Mouse (Mus musculus): ENCODE results near the gene Lrp1. TPM values are rescaled to one million over a fixed set of nuclear protein-coding genes. Genes with fewer than 3 reads are reported as not detected.

The Lrp1 gene
- total and polyA plus RNA-seq, 3 experiments: 0.39 to 0.42 TPM; not detected in 1

DNA sequence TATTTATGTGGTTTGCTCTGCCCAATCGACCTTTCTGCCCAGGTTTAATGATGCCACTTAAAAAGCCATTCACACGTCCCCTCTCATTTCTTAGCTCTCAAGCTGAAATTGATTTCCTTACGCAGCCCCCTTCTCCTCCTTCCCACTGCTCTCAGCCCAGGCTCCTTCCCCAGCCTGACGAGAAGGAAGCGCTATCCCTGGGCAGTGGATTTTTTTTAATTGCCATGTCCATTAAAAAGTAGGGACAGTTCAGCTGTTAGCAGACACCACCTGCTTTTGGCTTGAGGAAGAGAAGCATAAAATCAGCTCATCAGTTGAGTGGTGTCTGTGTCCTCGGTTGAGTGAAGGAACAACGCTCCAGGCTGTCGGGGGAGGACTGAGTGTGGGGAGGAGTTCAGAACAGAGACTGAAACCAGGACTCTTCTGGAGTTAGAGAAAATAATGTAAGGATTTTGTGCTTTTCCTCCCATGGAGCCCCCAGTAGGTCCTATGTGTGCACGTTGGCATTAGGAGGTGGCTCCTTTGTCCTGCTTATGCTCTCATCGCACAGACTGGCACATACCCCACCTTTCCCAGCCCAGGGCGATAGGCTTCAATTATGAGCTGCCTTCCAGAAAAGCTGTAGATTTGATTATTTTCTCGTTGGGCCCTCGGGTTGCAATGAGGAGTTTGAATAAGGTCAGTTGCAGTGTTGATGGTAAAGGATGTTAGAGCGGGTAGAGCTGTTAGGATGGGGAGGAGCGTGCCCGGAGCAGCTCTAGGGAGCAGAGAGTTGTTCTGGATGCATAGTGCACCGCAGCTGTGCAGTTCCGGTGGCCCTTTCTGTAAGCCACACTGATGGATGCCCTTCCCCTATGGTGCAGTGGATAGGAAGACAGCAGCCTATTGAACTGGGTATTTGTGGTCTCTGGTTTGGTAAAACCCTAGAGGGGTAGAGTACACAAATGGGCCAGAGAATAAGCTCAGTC lies 130.5 kb downstream of the Lrp1 start:
- TF ChIP-seq ELF1 (IDR thresholded peaks at IDR 0.05; ENCODE audit: low read depth, low read length): no peak
- TF ChIP-seq CHD2 (IDR thresholded peaks at IDR 0.05; ENCODE audit: low read length): no peak
- no peaks in the 10 kb centered on the region for H3K9me3 ChIP-seq (replicated peaks; ENCODE audit: insufficient read depth, low read length)
- no peaks in the 10 kb centered on the region for H3K79me2 ChIP-seq (ENCODE audit: control insufficient read depth, insufficient read depth, low read length, poor library complexity)

DNA sequence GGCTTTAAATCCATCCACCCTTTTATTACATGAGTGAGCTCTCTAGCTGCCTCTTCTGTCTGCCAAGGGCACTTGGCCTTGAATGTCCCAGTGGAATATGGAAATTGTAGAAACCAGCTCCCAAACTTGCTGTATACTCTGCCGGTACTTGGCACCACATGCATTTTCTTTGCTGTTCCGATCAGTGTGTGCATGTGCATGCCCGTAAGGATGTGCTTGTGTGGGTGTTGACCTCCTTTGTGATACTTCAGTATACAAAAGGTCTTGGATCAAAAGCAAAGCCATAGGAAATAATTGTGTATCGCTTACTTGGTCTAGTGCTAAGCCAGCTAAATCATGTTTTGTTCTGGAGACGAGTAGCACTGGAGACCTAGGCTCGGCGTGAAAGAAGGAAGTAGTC lies 132.1 kb downstream of the Lrp1 start:
- DNase-seq (ENCODE audit: low read depth, low spot score): no peak
- H3K79me2 ChIP-seq (ENCODE audit: control insufficient read depth, insufficient read depth, low read length, poor library complexity): no peaks in the 10 kb centered on the region
- TF ChIP-seq ETS1 (IDR thresholded peaks at IDR 0.05; ENCODE audit: low read depth, low read length) (no peak), E2F4 (IDR thresholded peaks at IDR 0.05; ENCODE audit: borderline replicate concordance, low read depth, low read length) (no peak), UBTF (IDR thresholded peaks at IDR 0.05; ENCODE audit: borderline replicate concordance, insufficient read depth, low read depth, low read length) (no peak), BHLHE40 (IDR thresholded peaks at IDR 0.05; ENCODE audit: borderline replicate concordance, low read depth, low read length) (no peak), SMC3 (IDR thresholded peaks at IDR 0.05; ENCODE audit: low read depth, low read length) (no peak), MAZ (IDR thresholded peaks at IDR 0.05; ENCODE audit: low read depth, low read length) (no peak), MEF2A (IDR thresholded peaks at IDR 0.05; ENCODE audit: extremely low read depth, insufficient replicate concordance, low read depth, low read length, poor library complexity, severe bottlenecking) (no peak), ZNF384 (IDR thresholded peaks at IDR 0.05; ENCODE audit: low read depth, low read length) (no peak), USF2 (IDR thresholded peaks at IDR 0.05; ENCODE audit: borderline replicate concordance in 1 of 2, insufficient read depth in 1 of 2, low read depth in 1 of 2, low read length in 2 of 2) (no peak), MYB (IDR thresholded peaks at IDR 0.05; ENCODE audit: low read depth, low read length) (no peak)
- peaks cover 0 to 5% of the 10 kb centered on the region in 2 experiments; a peak in 2 of 4 replicates for H3K36me3 ChIP-seq (ENCODE audit: control insufficient read depth in 1 of 2, insufficient read depth in 2 of 2, low read length in 2 of 2)
- H3K9me3 ChIP-seq (replicated peaks; ENCODE audit: insufficient read depth, low read length): no peaks in the 10 kb centered on the region
- no peak overlapping the region for H3K9ac ChIP-seq (ENCODE audit: control insufficient read depth, low read depth, low read length, poor library complexity, severe bottlenecking)
- H3K4me3 ChIP-seq (ENCODE audit: control insufficient read depth in 1 of 2, insufficient read depth in 1 of 2, low read depth in 2 of 2, low read length in 2 of 2): no peak overlapping the region
- H3K4me1 ChIP-seq (ENCODE audit: control insufficient read depth in 1 of 2, insufficient read depth in 2 of 2, low read length in 2 of 2): no peaks in the 10 kb centered on the region
- H3K27ac ChIP-seq (ENCODE audit: control insufficient read depth, low read depth, low read length): no peak overlapping the region
- no peaks in the 10 kb centered on the region for H3K27me3 ChIP-seq (ENCODE audit: control insufficient read depth in 1 of 2, insufficient read depth in 2 of 2, low read length in 2 of 2)

More for the DNA sequence above, 130.5 kb downstream of the Lrp1 start:
- H3K27me3 ChIP-seq (ENCODE audit: control insufficient read depth in 1 of 2, insufficient read depth in 2 of 2, low read length in 2 of 2): no peaks in the 10 kb centered on the region
- H3K4me3 ChIP-seq (ENCODE audit: control insufficient read depth in 1 of 2, insufficient read depth in 1 of 2, low read depth in 2 of 2, low read length in 2 of 2): no peak overlapping the region
- H3K27ac ChIP-seq (ENCODE audit: control insufficient read depth, low read depth, low read length): no peak overlapping the region
- no peak for DNase-seq (ENCODE audit: low read depth, low spot score)
- peaks cover 0 to 5% of the 10 kb centered on the region in 2 experiments; a peak in 2 of 4 replicates for H3K36me3 ChIP-seq (ENCODE audit: control insufficient read depth in 1 of 2, insufficient read depth in 2 of 2, low read length in 2 of 2)
- H3K9ac ChIP-seq (ENCODE audit: control insufficient read depth, low read depth, low read length, poor library complexity, severe bottlenecking): no peak overlapping the region
- H3K4me1 ChIP-seq (ENCODE audit: control insufficient read depth in 1 of 2, insufficient read depth in 2 of 2, low read length in 2 of 2): no peaks in the 10 kb centered on the region

Other genes with a start within 250 kb of the Lrp1 start
- 8.0 and 8.2 TPM in 2 replicates for gene R3hdm2, start 240.8 kb downstream of the Lrp1 start, total RNA-seq (2012; rRNA removed)
- gene R3hdm2, start 240.8 kb downstream of the Lrp1 start, polyA plus RNA-seq (2012; ENCODE audit: insufficient read depth in 1 of 2, insufficient read length in 2 of 2, low read depth in 1 of 2, low replicate concordance in 2 of 2, missing spikeins in 1 of 2): 10 to 100 TPM in 1 of 2 experiments, not detected in 1; 60.6 TPM
- not detected in 2 replicates for gene Stac3, start 119.5 kb downstream of the Lrp1 start, total RNA-seq (2012; rRNA removed)
- gene Stac3, start 119.5 kb downstream of the Lrp1 start, polyA plus RNA-seq (2012; ENCODE audit: insufficient read depth in 1 of 2, insufficient read length in 2 of 2, low read depth in 1 of 2, low replicate concordance in 2 of 2, missing spikeins in 1 of 2): under 1 TPM in 1 of 2 experiments, not detected in 1; 0.25 TPM
- 21.8 and 28.6 TPM in 2 replicates for gene Ndufa4l2, start 106.2 kb downstream of the Lrp1 start, total RNA-seq (2012; rRNA removed)
- 10 to 100 TPM in 1 of 2 experiments, not detected in 1; 26.6 TPM for gene Ndufa4l2, start 106.2 kb downstream of the Lrp1 start, polyA plus RNA-seq (2012; ENCODE audit: insufficient read depth in 1 of 2, insufficient read length in 2 of 2, low read depth in 1 of 2, low replicate concordance in 2 of 2, missing spikeins in 1 of 2)
- gene Shmt2, start 98.7 kb downstream of the Lrp1 start, total RNA-seq (2012; rRNA removed): 242 and 383 TPM in 2 replicates
- 100 to 1,000 TPM; 263 to 582 TPM for gene Shmt2, start 98.7 kb downstream of the Lrp1 start, polyA plus RNA-seq (2012; ENCODE audit: insufficient read depth in 1 of 2, insufficient read length in 2 of 2, low read depth in 1 of 2, low replicate concordance in 2 of 2, missing spikeins in 1 of 2)
- gene Nxph4, start 86.6 kb downstream of the Lrp1 start, total RNA-seq (2012; rRNA removed): not detected in 2 replicates
- gene Nxph4, start 86.6 kb downstream of the Lrp1 start, polyA plus RNA-seq (2012; ENCODE audit: insufficient read depth in 1 of 2, insufficient read length in 2 of 2, low read depth in 1 of 2, low replicate concordance in 2 of 2, missing spikeins in 1 of 2): under 1 TPM in 1 of 2 experiments, not detected in 1; 0.24 TPM
- gene Stat6, start 21.8 kb upstream of the Lrp1 start, total RNA-seq (2012; rRNA removed): 31.1 and 34.9 TPM in 2 replicates
- gene Stat6, start 21.8 kb upstream of the Lrp1 start, polyA plus RNA-seq (2012; ENCODE audit: insufficient read depth in 1 of 2, insufficient read length in 2 of 2, low read depth in 1 of 2, low replicate concordance in 2 of 2, missing spikeins in 1 of 2): 10 to 100 TPM in 1 of 2 experiments, not detected in 1; 50.2 TPM
- gene Nemp1, start 45.8 kb upstream of the Lrp1 start, total RNA-seq (2012; rRNA removed): 11.8 and 12.1 TPM in 2 replicates
- 10 to 100 TPM in 1 of 2 experiments, not detected in 1; 13.9 TPM for gene Nemp1, start 45.8 kb upstream of the Lrp1 start, polyA plus RNA-seq (2012; ENCODE audit: insufficient read depth in 1 of 2, insufficient read length in 2 of 2, low read depth in 1 of 2, low replicate concordance in 2 of 2, missing spikeins in 1 of 2)
- 29.1 and 36.1 TPM in 2 replicates for gene Nab2, start 47.4 kb upstream of the Lrp1 start, total RNA-seq (2012; rRNA removed)
- gene Nab2, start 47.4 kb upstream of the Lrp1 start, polyA plus RNA-seq (2012; ENCODE audit: insufficient read depth in 1 of 2, insufficient read length in 2 of 2, low read depth in 1 of 2, low replicate concordance in 2 of 2, missing spikeins in 1 of 2): 10 to 100 TPM in 1 of 2 experiments, not detected in 1; 37.1 TPM
- 0.08 TPM in 1 of 2 replicates, not detected in the other for gene Myo1a, start 84.0 kb upstream of the Lrp1 start, total RNA-seq (2012; rRNA removed)
- under 1 TPM in 1 of 2 experiments, not detected in 1; 0.33 TPM for gene Myo1a, start 84.0 kb upstream of the Lrp1 start, polyA plus RNA-seq (2012; ENCODE audit: insufficient read depth in 1 of 2, insufficient read length in 2 of 2, low read depth in 1 of 2, low replicate concordance in 2 of 2, missing spikeins in 1 of 2)
- gene Tac2, start 103.3 kb upstream of the Lrp1 start, total RNA-seq (2012; rRNA removed): not detected in 2 replicates
- gene Tac2, start 103.3 kb upstream of the Lrp1 start, polyA plus RNA-seq (2012; ENCODE audit: insufficient read depth in 1 of 2, insufficient read length in 2 of 2, low read depth in 1 of 2, low replicate concordance in 2 of 2, missing spikeins in 1 of 2): under 1 TPM in 1 of 2 experiments, not detected in 1; 0.32 TPM
- gene Zbtb39, start 118.4 kb upstream of the Lrp1 start, total RNA-seq (2012; rRNA removed): 4.8 and 5.1 TPM in 2 replicates
- gene Zbtb39, start 118.4 kb upstream of the Lrp1 start, polyA plus RNA-seq (2012; ENCODE audit: insufficient read depth in 1 of 2, insufficient read length in 2 of 2, low read depth in 1 of 2, low replicate concordance in 2 of 2, missing spikeins in 1 of 2): 10 to 100 TPM in 1 of 2 experiments, not detected in 1; 11.0 TPM
- gene Gpr182, start 130.6 kb upstream of the Lrp1 start, total RNA-seq (2012; rRNA removed): 0.04 TPM in 1 of 2 replicates, not detected in the other
- gene Gpr182, start 130.6 kb upstream of the Lrp1 start, polyA plus RNA-seq (2012; ENCODE audit: insufficient read depth in 1 of 2, insufficient read length in 2 of 2, low read depth in 1 of 2, low replicate concordance in 2 of 2, missing spikeins in 1 of 2): under 1 TPM in 1 of 2 experiments, not detected in 1; 0.58 TPM
- gene Rdh1, start 138.6 kb upstream of the Lrp1 start, total RNA-seq (2012; rRNA removed): not detected in 2 replicates
- gene Rdh1, start 138.6 kb upstream of the Lrp1 start, polyA plus RNA-seq (2012; ENCODE audit: insufficient read depth in 1 of 2, insufficient read length in 2 of 2, low read depth in 1 of 2, low replicate concordance in 2 of 2, missing spikeins in 1 of 2): not detected
- gene Rdh16f1, start 138.6 kb upstream of the Lrp1 start, total RNA-seq (2012; rRNA removed): not detected in 2 replicates
- gene Rdh16f1, start 138.6 kb upstream of the Lrp1 start, polyA plus RNA-seq (2012; ENCODE audit: insufficient read depth in 1 of 2, insufficient read length in 2 of 2, low read depth in 1 of 2, low replicate concordance in 2 of 2, missing spikeins in 1 of 2): not detected
- gene Rdh9, start 155.2 kb upstream of the Lrp1 start, total RNA-seq (2012; rRNA removed): not detected in 2 replicates
- under 1 TPM in 1 of 2 experiments, not detected in 1; 0.04 TPM for gene Rdh9, start 155.2 kb upstream of the Lrp1 start, polyA plus RNA-seq (2012; ENCODE audit: insufficient read depth in 1 of 2, insufficient read length in 2 of 2, low read depth in 1 of 2, low replicate concordance in 2 of 2, missing spikeins in 1 of 2)
- gene Rdh16, start 180.0 kb upstream of the Lrp1 start, total RNA-seq (2012; rRNA removed): not detected in 2 replicates
- not detected for gene Rdh16, start 180.0 kb upstream of the Lrp1 start, polyA plus RNA-seq (2012; ENCODE audit: insufficient read depth in 1 of 2, insufficient read length in 2 of 2, low read depth in 1 of 2, low replicate concordance in 2 of 2, missing spikeins in 1 of 2)
- not detected in 2 replicates for gene Rdh19, start 228.8 kb upstream of the Lrp1 start, total RNA-seq (2012; rRNA removed)
- not detected for gene Rdh19, start 228.8 kb upstream of the Lrp1 start, polyA plus RNA-seq (2012; ENCODE audit: insufficient read depth in 1 of 2, insufficient read length in 2 of 2, low read depth in 1 of 2, low replicate concordance in 2 of 2, missing spikeins in 1 of 2)
- gene Rdh16f2, start 245.3 kb upstream of the Lrp1 start, total RNA-seq (2012; rRNA removed): not detected in 2 replicates
- gene Rdh16f2, start 245.3 kb upstream of the Lrp1 start, polyA plus RNA-seq (2012; ENCODE audit: insufficient read depth in 1 of 2, insufficient read length in 2 of 2, low read depth in 1 of 2, low replicate concordance in 2 of 2, missing spikeins in 1 of 2): under 1 TPM in 1 of 2 experiments, not detected in 1; 0.07 TPM

Measured in MEL (cell line).